ENCODE assay signal across 24 mouse cellular contexts in the genomic region with DNA sequence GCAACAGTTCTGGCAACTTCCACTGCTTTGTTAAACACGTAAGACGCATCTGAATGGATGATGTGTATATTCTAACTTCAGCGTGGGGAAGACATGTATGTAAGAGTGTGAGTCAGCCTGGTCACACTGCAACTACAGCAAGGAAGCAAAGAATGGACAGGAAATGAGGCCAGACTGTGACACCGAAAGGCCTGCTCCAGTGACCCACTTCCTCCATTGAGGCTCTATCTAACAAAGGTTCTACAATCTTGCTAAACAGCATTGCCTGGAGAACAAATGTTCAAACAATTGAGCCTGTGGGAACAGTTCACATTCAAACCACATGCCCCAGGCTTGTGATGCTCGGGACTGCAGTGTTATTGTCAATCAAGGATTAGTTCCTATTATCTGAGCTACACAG. TPM values are rescaled to one million over a fixed set of nuclear protein-coding genes. Genes with fewer than 3 reads are reported as not detected.
DNase-seq lines count a peak whose midpoint lies in the region; ATAC-seq and TF ChIP-seq lines count a peak whose summit lies in the region.
"Had no signal": no experiment of that assay in that cellular context is flagged by ENCODE, and none has a peak within 500 bp of the region (broad histone marks: within the 10 kb centered on the region; RNA-seq: fewer than 3 reads in every experiment).

No protein-coding gene starts in this region.

- H3K4me2 ChIP-seq in forebrain, embryonic 11.5 days (ENCODE audit: low read depth, low read length, severe bottlenecking) = no peak overlapping the region
- H3K4me2 ChIP-seq in forebrain, embryonic 14.5 days (ENCODE audit: low read length) = no peak overlapping the region
- no peak overlapping the region for H3K4me2 ChIP-seq in lung, embryonic 16.5 days (ENCODE audit: low read depth, low read length)
- H3K4me2 ChIP-seq: embryonic facial prominence, embryonic 15.5 days; forebrain, embryonic 12.5 days; hindbrain, embryonic 12.5 days; hindbrain, embryonic 15.5 days had no signal

- no peak overlapping the region for H3K9ac ChIP-seq in forebrain, embryonic 11.5 days (ENCODE audit: low read length)
- no peak overlapping the region for H3K9ac ChIP-seq in forebrain, embryonic 14.5 days (ENCODE audit: low read length)
- no peak overlapping the region for H3K9ac ChIP-seq in lung, embryonic 16.5 days (ENCODE audit: low read length)
- H3K9ac ChIP-seq: embryonic facial prominence, embryonic 15.5 days; forebrain, embryonic 12.5 days; hindbrain, embryonic 12.5 days; hindbrain, embryonic 15.5 days had no signal

- peak; percentile 35 for DNase-seq in forebrain, embryonic 11.5 days (ENCODE audit: low spot score)
- DNase-seq in forebrain, embryonic 14.5 days (ENCODE audit: low spot score) = no peak
- DNase-seq in layer of hippocampus, adult 2 months (ENCODE audit: low spot score in 2 of 2) = no peak
- DNase-seq in layer of hippocampus, adult 9-11 months = no peak
- no peak for DNase-seq in lung, postnatal 25 days (ENCODE audit: low spot score)
- peak; percentile 14 for DNase-seq in 416B (ENCODE audit: low read depth)
- DNase-seq: adrenal gland, adult 2 months; adrenal gland, postnatal 14 days; cerebellum, adult 11-12 months; cerebellum, adult 8-10 months; cerebellum, postnatal 10 days; cerebellum, postnatal 36 days; embryo, embryonic 11 days; gastrocnemius, postnatal 10 days; gastrocnemius, postnatal 36 days had no signal

- WGBS in forebrain, embryonic 11.5 days = 79% methylated on average over 5 of the region's 5 CpGs
- 68% methylated on average over 5 of the region's 5 CpGs for WGBS in forebrain, embryonic 14.5 days
- 67% methylated on average over 5 of the region's 5 CpGs for WGBS in lung, embryonic 16.5 days

- no peak for TF ChIP-seq CTCF in layer of hippocampus, adult 2 months (conservative IDR thresholded peaks at IDR 0.05)

- no peaks in the 10 kb centered on the region for H3K36me3 ChIP-seq in forebrain, embryonic 11.5 days (ENCODE audit: control insufficient read depth, insufficient read depth, low read length)
- H3K36me3 ChIP-seq in forebrain, embryonic 14.5 days (ENCODE audit: control insufficient read depth, insufficient read depth, low read length) = no peaks in the 10 kb centered on the region
- no peaks in the 10 kb centered on the region for H3K36me3 ChIP-seq in lung, embryonic 16.5 days (ENCODE audit: control insufficient read depth, insufficient read depth, low read length)
- H3K36me3 ChIP-seq: embryonic facial prominence, embryonic 15.5 days; forebrain, embryonic 12.5 days; hindbrain, embryonic 12.5 days; hindbrain, embryonic 15.5 days had no signal

- no peak overlapping the region for H3K27ac ChIP-seq in forebrain, embryonic 11.5 days (ENCODE audit: low read depth, low read length)
- no peak overlapping the region for H3K27ac ChIP-seq in forebrain, embryonic 14.5 days (ENCODE audit: low read depth, low read length)
- peak overlapping the region; percentile 32; the same call in 1 of the 2 replicates for H3K27ac ChIP-seq in layer of hippocampus, adult 2 months
- peak overlapping the region; percentile 32 for H3K27ac ChIP-seq in lung, embryonic 16.5 days (ENCODE audit: low read length)
- H3K27ac ChIP-seq: embryonic facial prominence, embryonic 15.5 days; forebrain, embryonic 12.5 days; hindbrain, embryonic 12.5 days; hindbrain, embryonic 15.5 days had no signal

- H3K4me3 ChIP-seq in forebrain, embryonic 11.5 days (ENCODE audit: low read depth, low read length) = no peak overlapping the region
- no peak overlapping the region for H3K4me3 ChIP-seq in forebrain, embryonic 14.5 days (ENCODE audit: low read depth, low read length)
- H3K4me3 ChIP-seq in layer of hippocampus, adult 2 months = no peak overlapping the region
- no peak overlapping the region for H3K4me3 ChIP-seq in lung, embryonic 16.5 days (ENCODE audit: low read length)
- H3K4me3 ChIP-seq: embryonic facial prominence, embryonic 15.5 days; forebrain, embryonic 12.5 days; hindbrain, embryonic 12.5 days; hindbrain, embryonic 15.5 days had no signal

- H3K9me3 ChIP-seq in forebrain, embryonic 11.5 days (ENCODE audit: control insufficient read depth, low read length) = no peaks in the 10 kb centered on the region
- H3K9me3 ChIP-seq in forebrain, embryonic 14.5 days (replicated peaks; ENCODE audit: control insufficient read depth, low read length) = no peaks in the 10 kb centered on the region
- no peaks in the 10 kb centered on the region for H3K9me3 ChIP-seq in lung, embryonic 16.5 days (ENCODE audit: control insufficient read depth, low read length)
- H3K9me3 ChIP-seq: embryonic facial prominence, embryonic 15.5 days; forebrain, embryonic 12.5 days; hindbrain, embryonic 12.5 days; hindbrain, embryonic 15.5 days had no signal

- no peaks in the 10 kb centered on the region for H3K27me3 ChIP-seq in forebrain, embryonic 11.5 days (ENCODE audit: control insufficient read depth, insufficient read depth, low read length)
- no peaks in the 10 kb centered on the region for H3K27me3 ChIP-seq in forebrain, embryonic 14.5 days (replicated peaks; ENCODE audit: control insufficient read depth, insufficient read depth, low read length)
- H3K27me3 ChIP-seq in lung, embryonic 16.5 days (ENCODE audit: control insufficient read depth, insufficient read depth, low read depth, low read length) = no peaks in the 10 kb centered on the region
- H3K27me3 ChIP-seq: embryonic facial prominence, embryonic 15.5 days; forebrain, embryonic 12.5 days; hindbrain, embryonic 12.5 days; hindbrain, embryonic 15.5 days had no signal

- no peak for ATAC-seq in forebrain, embryonic 11.5 days (replicated peaks; ENCODE audit: low FRiP score)
- ATAC-seq in forebrain, embryonic 14.5 days = no peak
- ATAC-seq in lung, embryonic 16.5 days (ENCODE audit: low read depth) = 0 out of 2 replicates have a peak, but pooled peaks have one; percentile 15
- ATAC-seq: CD4-positive, CD25-positive, alpha-beta regulatory T cell, adult 4 months; forebrain, embryonic 16.5 days had no signal

- H3K4me1 ChIP-seq in forebrain, embryonic 11.5 days (replicated peaks; ENCODE audit: control insufficient read depth, insufficient read depth, low read length) = no peaks in the 10 kb centered on the region
- H3K4me1 ChIP-seq in forebrain, embryonic 14.5 days (ENCODE audit: control insufficient read depth, insufficient read depth, low read length) = no peaks in the 10 kb centered on the region
- H3K4me1 ChIP-seq in lung, embryonic 16.5 days (replicated peaks; ENCODE audit: control insufficient read depth, insufficient read depth, low read length) = peaks cover 10% of the 10 kb centered on the region
- H3K4me1 ChIP-seq: hindbrain, embryonic 12.5 days; hindbrain, embryonic 15.5 days had no signal

RNA-seq across cellular contexts. Expression of a gene that starts 21.0 kb away (rescaled TPM):
- polyA plus RNA-seq in forebrain, embryonic 11.5 days (2014; fragmentation: Nextera tagmentation; extraction: Ambion mirVana) = 4.5 and 4.9 TPM in 2 replicates
- polyA plus RNA-seq in forebrain, embryonic 14.5 days (2014; fragmentation: Nextera tagmentation; extraction: Ambion mirVana) = 6.6 and 7.4 TPM in 2 replicates
- total RNA-seq in layer of hippocampus, adult 2 months (2021) = 10 to 100 TPM; 55.7 to 62.1 TPM
- polyA plus RNA-seq in lung, embryonic 16.5 days (2015; fragmentation: Nextera tagmentation; extraction: Ambion mirVana) = 48.0 and 56.5 TPM in 2 replicates
- total RNA-seq: granulocyte monocyte progenitor cell, adult 5-6 weeks; MEL had no signal
- polyA plus RNA-seq: CD4-positive, CD25-positive, alpha-beta regulatory T cell, adult 4 months had no signal

Comparison
In these comparisons a context has a peak if more than half of its experiments do, and no peak if none do; other contexts are left out.
1. DNase-seq: peak in forebrain, embryonic 11.5 days (single experiment) and 416B (single experiment); none in forebrain, embryonic 14.5 days (single experiment), layer of hippocampus, adult 2 months (0 of 2), layer of hippocampus, adult 9-11 months (single experiment) and lung, postnatal 25 days (single experiment).
2. H3K27ac ChIP-seq: peak in layer of hippocampus, adult 2 months (single experiment) and lung, embryonic 16.5 days (single experiment); none in forebrain, embryonic 11.5 days (single experiment) and forebrain, embryonic 14.5 days (single experiment).